Mouse (Mus musculus): ENCODE measurements around the gene Gm20388.
"Not testable (repeated sequence)": the region's sequence is repeated elsewhere in the genome, so short reads cannot be mapped to it uniquely, and the experiment has no call there.

Gene Gm20388

GRCm38 (mm10) chr8:123416944-123417555, 3506.4 kb downstream of the Gm20388 start:
- no peak for DNase-seq (ENCODE audit: extremely low spot score)

GRCm38 (mm10) chr8:123419711-123420110, 3509.1 kb downstream of the Gm20388 start:
- no peak for DNase-seq (ENCODE audit: extremely low spot score)

- DNase-seq (ENCODE audit: extremely low spot score) = no peak
Observed at GRCm38 (mm10) chr8:123420525-123421281, 3510.1 kb downstream of the Gm20388 start.

GRCm38 (mm10) chr8:123421325-123421724, 3510.7 kb downstream of the Gm20388 start:
- DNase-seq (ENCODE audit: extremely low spot score) = no peak

- peak; percentile 73 for DNase-seq (ENCODE audit: extremely low spot score)
Observed at GRCm38 (mm10) chr8:123422056-123422780, 3511.6 kb downstream of the Gm20388 start.

- DNase-seq (ENCODE audit: extremely low spot score) = no peak
Observed at GRCm38 (mm10) chr8:123422781-123423159, 3512.1 kb downstream of the Gm20388 start.

- DNase-seq (ENCODE audit: extremely low spot score) = no peak
Observed at GRCm38 (mm10) chr8:123423441-123423840, 3512.8 kb downstream of the Gm20388 start, which contains the start of gene Def8. Def8 (plus strand) TSS chr8:123423527.

GRCm38 (mm10) chr8:123426511-123427509, 3516.2 kb downstream of the Gm20388 start:
- no peak for DNase-seq (ENCODE audit: extremely low spot score)

- no peak for DNase-seq (ENCODE audit: extremely low spot score)
Observed at GRCm38 (mm10) chr8:123427639-123428275, 3517.1 kb downstream of the Gm20388 start.

- DNase-seq (ENCODE audit: extremely low spot score) = no peak
Observed at GRCm38 (mm10) chr8:123428343-123428893, 3517.8 kb downstream of the Gm20388 start.

- DNase-seq (ENCODE audit: extremely low spot score) = no peak
Observed at GRCm38 (mm10) chr8:123428939-123429721, 3518.5 kb downstream of the Gm20388 start.

- DNase-seq (ENCODE audit: extremely low spot score) = not testable (repeated sequence)
Observed at GRCm38 (mm10) chr8:123429722-123430013, 3519.0 kb downstream of the Gm20388 start.

GRCm38 (mm10) chr8:123430936-123431335, 3520.3 kb downstream of the Gm20388 start:
- not testable (repeated sequence) for DNase-seq (ENCODE audit: extremely low spot score)

GRCm38 (mm10) chr8:123431616-123432365, 3521.2 kb downstream of the Gm20388 start:
- DNase-seq (ENCODE audit: extremely low spot score) = no peak

- DNase-seq (ENCODE audit: extremely low spot score) = no peak
Observed at GRCm38 (mm10) chr8:123432381-123432780, 3521.7 kb downstream of the Gm20388 start.

GRCm38 (mm10) chr8:123433241-123433974, 3522.8 kb downstream of the Gm20388 start:
- DNase-seq (ENCODE audit: extremely low spot score) = not testable (repeated sequence)

GRCm38 (mm10) chr8:123441788-123442187, 3531.1 kb downstream of the Gm20388 start:
- DNase-seq (ENCODE audit: extremely low spot score) = no peak

GRCm38 (mm10) chr8:123442351-123442750, 3531.7 kb downstream of the Gm20388 start:
- no peak for DNase-seq (ENCODE audit: extremely low spot score)

All from embryo, embryonic 9.5 days (tissue).